Mouse (Mus musculus) kidney, adult 2 months (tissue): ENCODE results near the gene Eif4a1.

ENCODE experiments used
- CTCF ChIP-seq: fragments of 200-500 bp; conservative IDR thresholded peaks from 2 replicates; pipeline ENCODE4 v1.5.1; 2011; ENCODE audit warnings: low read depth, mild to moderate bottlenecking, control low read depth, low read length, moderate library complexity, mixed read lengths; ENCODE audit not compliant: insufficient read depth, insufficient read length
- POLR2A ChIP-seq: fragments of 200-500 bp; IDR thresholded peaks from one replicate; pipeline ENCODE4 v1.6.1; 2011; ENCODE audit warnings: low read depth, low read length, control low read depth

- TF ChIP-seq POLR2A: no peak
- TF ChIP-seq CTCF: no peak
Observed at GRCm38 (mm10) chr11:69679144-69679543, 6.9 kb upstream of the Eif4a1 start.
